Mouse (Mus musculus): ENCODE measurements at regions not wholly inside any gene's neighbourhood (a gene's known extent, or its start where the extent isn't known, plus 50 kb on each side); places are given as distances from the start of the nearest gene placed in this dataset.

DNA sequence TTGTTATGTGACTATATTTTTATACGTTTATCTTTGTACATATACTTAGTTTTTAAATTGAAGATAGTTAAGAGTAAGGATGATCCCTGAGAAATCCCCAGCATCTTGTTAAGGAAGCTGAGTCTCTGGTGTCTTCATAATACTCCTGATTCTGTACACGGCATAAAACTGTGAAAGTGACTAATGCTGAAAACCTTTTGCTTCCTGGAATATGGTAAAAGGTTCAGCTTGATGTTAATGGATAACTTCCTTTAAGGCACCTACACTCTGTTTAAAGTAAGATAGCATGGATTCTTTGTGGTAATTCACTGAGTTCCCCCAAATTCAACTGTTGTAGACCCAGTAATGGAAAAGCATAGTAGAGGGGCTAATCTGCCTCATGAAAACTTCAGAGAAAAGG lies 67.2 kb upstream of the Rgs1 start:
- DNase-seq = no peak

GRCm38 (mm10) chr1:144314382-144314781 lies 65.3 kb upstream of the Rgs1 start:
- DNase-seq = no peak

GRCm38 (mm10) chr1:144313318-144313717 lies 64.3 kb upstream of the Rgs1 start:
- no peak for DNase-seq

GRCm38 (mm10) chr1:144309901-144310300 lies 60.9 kb upstream of the Rgs1 start:
- no peak for DNase-seq

DNA sequence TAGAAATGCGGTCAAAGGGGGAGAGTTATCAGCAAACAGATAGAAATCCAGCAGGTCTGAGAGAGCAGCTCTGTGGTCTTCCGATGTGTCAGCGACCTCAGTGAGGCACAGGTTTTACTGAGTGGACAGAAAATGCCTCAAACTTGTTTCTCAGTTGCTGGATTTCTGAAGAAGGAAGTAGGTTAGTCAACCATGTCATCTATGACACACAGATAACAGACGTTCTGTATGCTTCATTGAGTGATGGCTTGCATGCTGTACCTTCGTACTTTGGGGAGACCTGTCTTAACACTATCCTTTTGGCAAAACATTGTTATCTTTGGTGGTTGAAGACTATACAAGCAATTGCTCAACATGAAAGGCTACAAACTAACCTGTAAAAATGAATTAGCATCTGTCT lies 59.3 kb upstream of the Rgs1 start:
- DNase-seq = no peak

DNA sequence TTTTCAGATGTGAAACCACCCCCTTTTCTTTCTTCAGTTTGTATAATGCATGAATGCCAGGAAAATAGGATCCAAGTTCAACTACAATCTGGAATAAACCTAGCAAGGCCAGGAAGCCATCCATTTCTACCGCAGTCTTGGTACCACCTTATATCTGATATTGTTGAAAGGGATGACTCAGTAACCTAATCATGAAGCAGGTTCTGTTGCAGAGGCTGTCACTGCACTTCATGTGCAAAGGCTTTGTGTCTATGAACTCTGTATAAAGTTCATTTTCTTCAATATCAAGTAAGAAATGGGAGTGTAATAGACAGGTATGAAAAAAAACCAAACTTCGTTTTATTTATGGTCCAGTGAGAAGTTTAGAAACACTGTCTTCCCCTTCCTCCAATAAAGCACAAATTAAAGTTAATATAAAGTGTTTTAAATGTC lies 58.8 kb upstream of the Rgs1 start:
- no peak for DNase-seq

DNA sequence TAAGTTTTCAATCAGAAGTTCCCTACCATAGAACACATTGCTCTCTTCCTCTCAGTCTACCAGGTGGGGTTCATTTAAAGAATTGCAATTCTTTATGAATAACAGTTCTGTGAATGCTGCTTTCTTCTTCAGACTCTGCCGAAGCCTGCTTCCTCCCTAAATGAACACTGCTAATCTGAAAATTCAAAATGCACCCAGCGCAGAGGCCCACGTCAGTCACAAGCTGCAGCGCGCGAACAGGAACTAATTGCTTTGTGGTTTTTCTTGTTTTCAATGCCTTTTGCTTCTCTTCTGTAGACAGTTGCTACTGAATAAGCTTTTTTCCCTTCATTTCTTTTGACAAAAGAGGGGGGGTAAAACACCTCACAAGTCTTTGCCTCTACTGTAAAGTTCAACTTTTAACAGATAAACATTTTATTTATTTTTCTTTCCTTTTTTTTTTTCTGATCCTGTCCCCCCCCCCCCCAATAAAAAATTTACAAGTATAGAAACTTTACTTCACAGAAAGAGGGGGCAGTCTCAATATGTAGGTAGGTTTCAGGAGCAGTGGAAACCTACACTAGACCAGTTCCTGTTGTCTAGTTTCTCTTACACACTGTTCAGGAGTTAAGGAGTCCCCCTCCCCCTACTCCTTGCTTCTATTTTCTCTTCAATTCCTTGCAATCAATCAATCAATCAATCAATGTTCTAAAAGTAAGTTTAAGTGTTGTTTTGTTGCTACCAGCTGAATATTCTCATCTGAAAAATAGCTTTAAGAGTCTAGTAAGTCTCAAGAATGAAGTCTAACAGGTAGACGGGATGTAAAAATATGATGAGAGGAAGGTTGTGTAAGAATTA lies 58.2 kb upstream of the Rgs1 start:
- no peak for DNase-seq

- no peak for DNase-seq
These were observed 57.2 kb upstream of the Rgs1 start for GRCm38 (mm10) chr1:144306284-144306683.

DNA sequence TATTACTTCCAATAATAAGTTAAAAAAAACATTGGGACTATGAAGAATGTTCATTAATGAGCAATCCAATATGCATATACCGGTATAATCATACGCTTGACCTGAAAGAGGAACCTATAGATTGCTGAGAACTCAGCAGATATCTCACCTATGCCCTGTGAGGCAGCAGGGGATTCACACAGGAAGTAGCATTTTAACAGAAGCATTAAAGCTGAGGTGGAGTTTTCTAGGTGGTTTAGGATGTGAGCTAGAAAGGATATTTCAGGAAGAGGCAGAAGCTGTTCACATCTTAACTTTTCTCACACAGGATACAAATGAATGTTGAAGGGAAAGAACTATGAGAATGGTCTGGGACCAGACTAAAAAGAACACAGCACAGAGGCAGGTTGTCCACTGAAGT lies 51.6 kb upstream of the Rgs1 start:
- DNase-seq = no peak

Measured in kidney, adult 11 months (tissue).